Mouse (Mus musculus) CH12.LX (cell line): ENCODE results near the gene Cxcl12. TPM values are rescaled to one million over a fixed set of nuclear protein-coding genes. Genes with fewer than 3 reads are reported as not detected.

Experiments
- DNase-seq: peaks from one replicate; pipeline ENCODE4 v3.0.0-alpha.2; 2013; ENCODE audit errors: extremely low read depth
- H3K27ac ChIP-seq: 2 replicates; pipeline ENCODE4 v1.5.1; 2012; ENCODE audit warnings: low read depth, mild to moderate bottlenecking, control low read depth, moderate library complexity; ENCODE audit not compliant: insufficient read depth
- H3K27me3 ChIP-seq: replicated peaks from 2 replicates; pipeline ENCODE3; 2012; ENCODE audit warnings: inconsistent platforms
- H3K36me3 ChIP-seq, 2 experiments: replicated peaks in 1 of 2; 2 replicates each; pipeline versions ENCODE3 to v1.6.1; 2012; ENCODE audit warnings: inconsistent platforms in 1 of 2, low read length in 1 of 2, mild to moderate bottlenecking in 1 of 2, mixed read lengths in 1 of 2, moderate library complexity in 1 of 2; ENCODE audit not compliant: control insufficient read depth in 1 of 2, insufficient read depth in 1 of 2
- H3K4me1 ChIP-seq, 2 experiments: 2 replicates each; pipeline ENCODE4 v1.6.1; 2012; ENCODE audit warnings: inconsistent platforms in 1 of 2, moderate library complexity in 1 of 2; ENCODE audit not compliant: insufficient read depth in 2 of 2, control insufficient read depth in 1 of 2
- H3K4me2 ChIP-seq: 2 replicates; pipeline ENCODE4 v1.6.1; 2012; ENCODE audit warnings: low read depth, mild to moderate bottlenecking, control low read depth; ENCODE audit not compliant: poor library complexity, insufficient read depth, severe bottlenecking
- H3K4me3 ChIP-seq, 3 experiments: fragments of 150-350 bp in 1 of 3; sonication (generic) in 1 of 3; replicated peaks in 1 of 3; 2 replicates each; pipeline versions ENCODE3 to v1.5.1; 2011 to 2012; ENCODE audit warnings: low read depth in 2 of 3, low read length in 2 of 3, mild to moderate bottlenecking in 2 of 3, moderate library complexity in 2 of 3, control low read depth in 1 of 3, improper control_type of control experiment in 1 of 3, inconsistent platforms in 1 of 3, mixed read lengths in 1 of 3; ENCODE audit not compliant: poor library complexity in 1 of 3
- H3K79me2 ChIP-seq: replicated peaks from 2 replicates; pipeline ENCODE4 v1.6.1; 2012; ENCODE audit warnings: mild to moderate bottlenecking, moderate library complexity; ENCODE audit not compliant: control insufficient read depth, poor library complexity, insufficient read depth, severe bottlenecking; ENCODE audit errors: extremely low read depth
- H3K9ac ChIP-seq: 2 replicates; pipeline ENCODE4 v1.6.1; 2012; ENCODE audit warnings: low read depth, mild to moderate bottlenecking, control low read depth, moderate library complexity; ENCODE audit not compliant: insufficient read depth
- H3K9me3 ChIP-seq: replicated peaks from 2 replicates; pipeline ENCODE3; 2012; ENCODE audit warnings: low read length, inconsistent platforms, mixed read lengths
- CHD1 ChIP-seq: IDR thresholded peaks from 2 replicates; pipeline ENCODE4 v1.6.1; 2012; ENCODE audit warnings: low read depth, low read length, improper control_type of control experiment, inconsistent platforms
- CHD2 ChIP-seq: IDR thresholded peaks from 2 replicates; pipeline ENCODE4 v1.6.1; 2011; ENCODE audit warnings: low read length, improper control_type of control experiment
- CTCF ChIP-seq, 2 experiments: IDR thresholded peaks in 1 of 2; conservative IDR thresholded peaks in 1 of 2; 2 replicates each; pipeline ENCODE4 v1.5.1; 2011 to 2012; ENCODE audit warnings: low read depth in 2 of 2, low read length in 2 of 2, improper control_type of control experiment in 1 of 2, inconsistent platforms in 1 of 2, mild to moderate bottlenecking in 1 of 2, moderate library complexity in 1 of 2
- E2F4 ChIP-seq: IDR thresholded peaks from 2 replicates; pipeline ENCODE4 v1.6.1; 2011; ENCODE audit warnings: low read depth, low read length, improper control_type of control experiment; ENCODE audit not compliant: insufficient replicate concordance
- EP300 ChIP-seq: IDR thresholded peaks from 2 replicates; pipeline ENCODE4 v1.6.1; 2011; ENCODE audit warnings: low read length, improper control_type of control experiment
- IRF4 ChIP-seq: IDR thresholded peaks from 2 replicates; pipeline ENCODE4 v1.6.1; 2014; ENCODE audit warnings: low read depth, mild to moderate bottlenecking, inconsistent platforms, low read length, improper control_type of control experiment
- JUN ChIP-seq: IDR thresholded peaks from 2 replicates; pipeline ENCODE4 v1.6.1; 2011; ENCODE audit warnings: low read depth, mild to moderate bottlenecking, low read length, improper control_type of control experiment, moderate library complexity; ENCODE audit not compliant: insufficient read depth
- JUND ChIP-seq: conservative IDR thresholded peaks from 2 replicates; pipeline ENCODE4 v1.6.1; 2011; ENCODE audit warnings: low read depth, low read length, improper control_type of control experiment
- KAT2A ChIP-seq: IDR thresholded peaks from 2 replicates; pipeline ENCODE4 v1.6.1; 2012; ENCODE audit warnings: low read length, improper control_type of control experiment, inconsistent platforms; ENCODE audit not compliant: insufficient replicate concordance
- MAFK ChIP-seq: IDR thresholded peaks from 2 replicates; pipeline ENCODE4 v1.6.1; 2011; ENCODE audit warnings: low read length, improper control_type of control experiment; ENCODE audit not compliant: insufficient replicate concordance
- MAX ChIP-seq: IDR thresholded peaks from 2 replicates; pipeline ENCODE4 v1.6.1; 2011; ENCODE audit warnings: low read length, improper control_type of control experiment
- MAZ ChIP-seq: IDR thresholded peaks from 2 replicates; pipeline ENCODE4 v1.6.1; 2012; ENCODE audit warnings: low read depth, mild to moderate bottlenecking, inconsistent platforms, low read length, improper control_type of control experiment, moderate library complexity
- MXI1 ChIP-seq: IDR thresholded peaks from 2 replicates; pipeline ENCODE4 v1.6.1; 2011; ENCODE audit warnings: mild to moderate bottlenecking, low read depth, low read length, improper control_type of control experiment
- MYC ChIP-seq: IDR thresholded peaks from 2 replicates; pipeline ENCODE4 v1.6.1; 2011; ENCODE audit warnings: low read depth, mild to moderate bottlenecking, improper control_type of control experiment, low read length
- POLR2A ChIP-seq: IDR thresholded peaks from 2 replicates; pipeline ENCODE4 v1.6.1; 2011; ENCODE audit warnings: low read depth, mild to moderate bottlenecking, improper control_type of control experiment, low read length
- POLR2AphosphoS2 ChIP-seq: IDR thresholded peaks from 2 replicates; pipeline ENCODE4 v1.6.1; 2011; ENCODE audit warnings: low read depth, low read length, improper control_type of control experiment
- RAD21 ChIP-seq: IDR thresholded peaks from 2 replicates; pipeline ENCODE4 v1.6.1; 2011; ENCODE audit warnings: low read depth, mild to moderate bottlenecking, low read length, improper control_type of control experiment, moderate library complexity
- RCOR1 ChIP-seq: conservative IDR thresholded peaks from 2 replicates; pipeline ENCODE4 v1.6.1; 2012; ENCODE audit warnings: low read depth, mild to moderate bottlenecking, inconsistent platforms, low read length, improper control_type of control experiment
- SIN3A ChIP-seq: IDR thresholded peaks from 2 replicates; pipeline ENCODE4 v1.6.1; 2012; ENCODE audit warnings: low read length, improper control_type of control experiment, inconsistent platforms
- TCF12 ChIP-seq: IDR thresholded peaks from 2 replicates; pipeline ENCODE4 v1.6.1; 2014; ENCODE audit warnings: low read depth, mild to moderate bottlenecking, inconsistent platforms, low read length, improper control_type of control experiment
- UBTF ChIP-seq: IDR thresholded peaks from 2 replicates; pipeline ENCODE4 v1.6.1; 2012; ENCODE audit warnings: low read depth, mild to moderate bottlenecking, inconsistent platforms, low read length, improper control_type of control experiment, moderate library complexity
- ZC3H11A ChIP-seq: IDR thresholded peaks from 2 replicates; pipeline ENCODE4 v1.6.1; 2012; ENCODE audit warnings: low read depth, mild to moderate bottlenecking, inconsistent platforms, low read length, improper control_type of control experiment
- ZKSCAN1 ChIP-seq: IDR thresholded peaks from 2 replicates; pipeline ENCODE4 v1.6.1; 2012; ENCODE audit warnings: low read depth, inconsistent platforms, low read length, improper control_type of control experiment, borderline replicate concordance
- ZMIZ1 ChIP-seq: IDR thresholded peaks from 2 replicates; pipeline ENCODE4 v1.6.1; 2012; ENCODE audit warnings: low read depth, mild to moderate bottlenecking, inconsistent platforms, low read length, improper control_type of control experiment
- dilution Hi-C: fragments of 300-500 bp; cut with MboI; formaldehyde crosslinking; loops from 2 replicates; pipeline ENCODE4 v1.14.3; 2020; ENCODE audit warnings: low sequenced_read_pairs; ENCODE audit not compliant: extremely low pct_unique_long_range_greater_than_20kb, extremely low pct_ligation_motif_present
- in situ Hi-C: fragments of 300-500 bp; cut with MboI; formaldehyde crosslinking; loops from 3 replicates; pipeline ENCODE4 v1.14.3; 2019; ENCODE audit warnings: low sequenced_read_pairs, low pct_ligation_motif_present, low pct_unique_long_range_greater_than_20kb, mixed read lengths
- polyA plus RNA-seq: library from polyadenylated mRNA; unstranded; fragments of >175 nt; gene quantifications from 2 replicates; pipeline ENCODE4 v1.2.1, GENCODE M21; 2012; ENCODE audit warnings: low read depth; ENCODE audit not compliant: insufficient read length
- total RNA-seq, 2 experiments: library from RNA; depleted of rRNA; stranded (reverse); fragments of 300-350 nt in 1 of 2; fragments of >200 nt in 1 of 2; gene quantifications; 2 replicates each; pipeline ENCODE4 v1.2.3; 2012 to 2014

The Cxcl12 gene
- total RNA-seq (2012; rRNA removed) (not detected in 2 replicates), total RNA-seq (2014; rRNA removed) (not detected in 2 replicates), polyA plus RNA-seq (not detected in 2 replicates)

- Histone ChIP-seq H3K79me2 (no peaks in the 10 kb centered on the region), H3K9ac (no peak within 1 kb of the TSS), H3K36me3 (no peaks in the 10 kb centered on the region), H3K27me3 (peaks cover 40% of the 10 kb centered on the region), H3K4me3 (no peak within 1 kb of the TSS), H3K27ac (no peak within 1 kb of the TSS), H3K4me2 (no peak within 1 kb of the TSS), H3K9me3 (peaks cover 13% of the 10 kb centered on the region), H3K4me1 (no peaks in the 10 kb centered on the region)
- TF ChIP-seq JUND (no peak), EP300 (no peak), ZKSCAN1 (no peak), KAT2A (no peak), MAFK (no peak), CHD2 (no peak), ZC3H11A (no peak), MXI1 (no peak), MYC (no peak), RCOR1 (no peak), IRF4 (no peak), MAZ (no peak), ZMIZ1 (no peak), RAD21 (no peak), JUN (no peak), UBTF (no peak), E2F4 (no peak), MAX (no peak), CHD1 (no peak)
- DNase-seq = no peak
- in situ Hi-C loops (no loop called here), dilution Hi-C loops (no loop called here)
Observed at GRCm38 (mm10) chr6:117168321-117169011, at the start of gene Cxcl12. Cxcl12 (plus strand) TSS chr6:117168535.

DNA sequence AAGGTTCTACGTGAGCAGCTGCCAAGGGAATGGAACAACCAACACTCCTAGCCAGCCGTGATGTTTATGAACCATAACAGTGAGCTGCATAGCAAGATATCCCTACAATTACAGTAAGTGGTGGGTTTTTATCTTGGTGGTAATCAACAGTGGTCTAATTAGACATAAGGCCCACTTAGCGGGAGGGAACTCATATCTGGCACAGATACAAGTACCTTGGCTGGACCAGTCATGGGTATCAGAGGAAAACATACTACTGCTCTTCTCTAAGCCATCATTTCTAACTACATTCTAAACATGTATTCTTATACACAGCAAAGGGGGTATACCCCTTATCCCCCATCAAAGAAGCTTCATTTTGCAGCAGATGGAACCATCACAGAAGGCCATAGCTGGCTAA lies 46.3 kb upstream of the Cxcl12 start:
- TF ChIP-seq TCF12 (no peak), CTCF (conservative IDR thresholded peaks at IDR 0.05 in 1 of 2, IDR thresholded peaks at IDR 0.05 in 1 of 2; ENCODE audit: low read depth in 2 of 2, low read length in 2 of 2) (no peak), POLR2AphosphoS2 (no peak), UBTF (no peak), JUND (no peak), EP300 (no peak), POLR2A (no peak), SIN3A (no peak)
- Histone ChIP-seq H3K79me2 (no peaks in the 10 kb centered on the region), H3K9me3 (no peaks in the 10 kb centered on the region), H3K4me3 (no peak overlapping the region), H3K4me2 (no peak overlapping the region), H3K27me3 (peaks cover 87% of the 10 kb centered on the region), H3K36me3 (no peaks in the 10 kb centered on the region), H3K4me1 (no peaks in the 10 kb centered on the region), H3K9ac (no peak overlapping the region), H3K27ac (no peak overlapping the region)
- no peak for DNase-seq
- in situ Hi-C loops (no loop called here), dilution Hi-C loops (no loop called here)
